Comparison of ENCODE assay signal across 11 mouse cellular contexts in genomic region chr19:36713092-36713491, GRCm38 (mm10). TPM values are rescaled to one million over a fixed set of nuclear protein-coding genes. Genes with fewer than 3 reads are reported as not detected.
A peak's percentile ranks its signal among the peaks of the same experiment; 100 is the strongest.
DNase-seq lines count a peak whose midpoint lies in the region; ATAC-seq lines count a peak whose summit lies in the region.
"Had no signal": no experiment of that assay in that cellular context is flagged by ENCODE, and none has a peak within 500 bp of the region (broad histone marks: within the 10 kb centered on the region; RNA-seq: fewer than 3 reads in every experiment).

No protein-coding gene starts in this region.

- no peaks in the 10 kb centered on the region for H3K9me3 ChIP-seq in forebrain, embryonic 11.5 days (ENCODE audit: control insufficient read depth, low read length)
- no peaks in the 10 kb centered on the region; the same call in 1 of the 2 replicates for H3K9me3 ChIP-seq in forebrain, embryonic 10.5 days

- intact Hi-C loops in left cerebral cortex, postnatal 36 days (cut with DNase I): no loop called here

- no peak overlapping the region for H3K27ac ChIP-seq in forebrain, embryonic 11.5 days (ENCODE audit: low read depth, low read length)
- no peak overlapping the region for H3K27ac ChIP-seq in forebrain, embryonic 10.5 days
- H3K27ac ChIP-seq: neural tube, embryonic 13.5 days had no signal

- ATAC-seq in forebrain, embryonic 11.5 days (replicated peaks; ENCODE audit: low FRiP score): no peak
- ATAC-seq in CD4-positive, CD25-positive, alpha-beta regulatory T cell, adult 4 months: no peak

- H3K4me2 ChIP-seq in forebrain, embryonic 11.5 days (ENCODE audit: low read depth, low read length, severe bottlenecking): no peak overlapping the region
- H3K4me2 ChIP-seq: neural tube, embryonic 13.5 days had no signal

- no peaks in the 10 kb centered on the region for H3K4me1 ChIP-seq in forebrain, embryonic 11.5 days (replicated peaks; ENCODE audit: control insufficient read depth, insufficient read depth, low read length)
- H3K4me1 ChIP-seq in forebrain, embryonic 10.5 days: no peaks in the 10 kb centered on the region
- H3K4me1 ChIP-seq: neural tube, embryonic 13.5 days had no signal

- no peaks in the 10 kb centered on the region for H3K36me3 ChIP-seq in forebrain, embryonic 11.5 days (ENCODE audit: control insufficient read depth, insufficient read depth, low read length)
- H3K36me3 ChIP-seq in forebrain, embryonic 10.5 days (replicated peaks): no peaks in the 10 kb centered on the region
- H3K36me3 ChIP-seq: neural tube, embryonic 13.5 days had no signal

- no peak overlapping the region for H3K9ac ChIP-seq in forebrain, embryonic 11.5 days (ENCODE audit: low read length)
- H3K9ac ChIP-seq: neural tube, embryonic 13.5 days had no signal

- H3K27me3 ChIP-seq in forebrain, embryonic 11.5 days (ENCODE audit: control insufficient read depth, insufficient read depth, low read length): no peaks in the 10 kb centered on the region
- no peaks in the 10 kb centered on the region for H3K27me3 ChIP-seq in forebrain, embryonic 10.5 days (ENCODE audit: poor library complexity, severe bottlenecking)
- H3K27me3 ChIP-seq: neural tube, embryonic 13.5 days had no signal

- no peak overlapping the region for H3K4me3 ChIP-seq in forebrain, embryonic 11.5 days (ENCODE audit: low read depth, low read length)
- H3K4me3 ChIP-seq in forebrain, embryonic 10.5 days: no peak overlapping the region
- H3K4me3 ChIP-seq: neural tube, embryonic 13.5 days had no signal

- 80% methylated on average over 13 of the region's 13 CpGs for WGBS in forebrain, embryonic 11.5 days
- 89% methylated on average over 13 of the region's 13 CpGs for WGBS in forebrain, embryonic 10.5 days

- DNase-seq in forebrain, embryonic 11.5 days (ENCODE audit: low spot score): peak; percentile 41
- no peak for DNase-seq in forebrain, embryonic 10.5 days (ENCODE audit: extremely low spot score, low spot score)
- peak; percentile 34 for DNase-seq in retina, postnatal 1 day
- DNase-seq in retina, embryonic 14.5 days (ENCODE audit: low spot score): no peak
- DNase-seq in kidney, postnatal 14 days: peak; percentile 75
- DNase-seq in ovary, postnatal 36 days (ENCODE audit: low spot score): no peak
- no peak for DNase-seq in left cerebral cortex, postnatal 36 days (ENCODE audit: low spot score in 2 of 2)
- DNase-seq: B cell, adult 2 months had no signal

RNA-seq across cellular contexts. Expression of gene Ppp1r3c, which starts 23.4 kb away (rescaled TPM):
- polyA plus RNA-seq in forebrain, embryonic 11.5 days (2014; fragmentation: Nextera tagmentation; extraction: Ambion mirVana): 2.0 and 2.1 TPM in 2 replicates
- 1.3 and 1.5 TPM in 2 replicates for polyA plus RNA-seq in forebrain, embryonic 10.5 days (2016; fragmentation: Nextera tagmentation; extraction: Ambion mirVana)
- total RNA-seq in left cerebral cortex, postnatal 36 days (2021): 10 to 100 TPM; 46.7 to 47.7 TPM
- polyA plus RNA-seq in CD4-positive, CD25-positive, alpha-beta regulatory T cell, adult 4 months (2017; shearing (Covaris generic)): not detected
- total RNA-seq: hematopoietic stem cell, adult 5-6 weeks had no signal

Comparison
In these comparisons a context has a peak if more than half of its experiments do, and no peak if none do; other contexts are left out.
1. DNase-seq: peak in forebrain, embryonic 11.5 days (single experiment), retina, postnatal 1 day (single experiment) and kidney, postnatal 14 days (single experiment); none in forebrain, embryonic 10.5 days (single experiment), retina, embryonic 14.5 days (single experiment), ovary, postnatal 36 days (single experiment) and left cerebral cortex, postnatal 36 days (0 of 2).